Mouse (Mus musculus) layer of hippocampus, postnatal 25 days (tissue): ENCODE data around the gene Ecsit. TPM values are rescaled to one million over a fixed set of nuclear protein-coding genes. Genes with fewer than 3 reads are reported as not detected.
"Not testable (repeated sequence)": the region's sequence is repeated elsewhere in the genome, so short reads cannot be mapped to it uniquely, and the experiment has no call there.

Experiments used
- DNase-seq, 2 experiments: peaks; one replicate each; pipeline ENCODE4 v3.0.0; 2022; ENCODE audit warnings: mixed read lengths in 2 of 2, low spot score in 1 of 2; ENCODE audit errors: extremely low spot score in 1 of 2
- total RNA-seq, 2 experiments: library from RNA; stranded (reverse); gene quantifications; 2 replicates each; pipeline ENCODE4 v1.2.3; 2021

Ecsit gene
- total RNA-seq, 2 experiments from 2014 or later, result 45.6 to 45.8 TPM

GRCm38 (mm10) chr9:22092746-22093145, 7.5 kb upstream of the Ecsit start:
- DNase-seq, result no peak

- no peak for DNase-seq
Measured at GRCm38 (mm10) chr9:22089986-22090385, 4.7 kb upstream of the Ecsit start.

GRCm38 (mm10) chr9:22089281-22089680, 4.0 kb upstream of the Ecsit start:
- DNase-seq, result no peak

- no peak for DNase-seq
Measured at GRCm38 (mm10) chr9:22087034-22087618, 1.9 kb upstream of the Ecsit start.

GRCm38 (mm10) chr9:22086012-22086411, 774 bp upstream of the Ecsit start:
- DNase-seq, result no peak

- DNase-seq, result no peak
Measured at GRCm38 (mm10) chr9:22084667-22085021, 594 bp downstream of the Ecsit start.

DNA sequence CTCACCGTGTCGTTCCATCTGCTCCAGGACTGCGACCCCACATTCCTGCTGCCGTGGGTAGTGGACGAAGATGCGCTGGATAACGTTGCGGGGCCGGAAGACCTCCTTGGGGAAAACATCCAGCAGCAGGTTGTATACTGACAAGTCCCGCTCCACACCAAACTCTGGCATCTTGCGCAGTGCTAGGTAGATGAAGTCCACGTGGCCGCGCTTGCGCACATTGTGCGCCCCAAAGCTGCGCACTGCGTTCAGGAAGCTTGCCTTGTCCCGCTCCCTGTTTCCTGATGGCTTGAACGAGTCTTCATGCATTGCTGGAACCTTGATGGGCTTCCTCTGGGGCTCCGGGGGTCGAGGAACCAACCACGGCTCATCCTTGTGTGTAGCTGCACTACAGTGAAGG, 9.0 kb downstream of the Ecsit start:
- DNase-seq, result no peak

GRCm38 (mm10) chr9:22075778-22076177, 9.5 kb downstream of the Ecsit start:
- not testable (repeated sequence) for DNase-seq

- DNase-seq, result no peak
Measured at GRCm38 (mm10) chr9:22072276-22072675, 13.0 kb downstream of the Ecsit start.

DNA sequence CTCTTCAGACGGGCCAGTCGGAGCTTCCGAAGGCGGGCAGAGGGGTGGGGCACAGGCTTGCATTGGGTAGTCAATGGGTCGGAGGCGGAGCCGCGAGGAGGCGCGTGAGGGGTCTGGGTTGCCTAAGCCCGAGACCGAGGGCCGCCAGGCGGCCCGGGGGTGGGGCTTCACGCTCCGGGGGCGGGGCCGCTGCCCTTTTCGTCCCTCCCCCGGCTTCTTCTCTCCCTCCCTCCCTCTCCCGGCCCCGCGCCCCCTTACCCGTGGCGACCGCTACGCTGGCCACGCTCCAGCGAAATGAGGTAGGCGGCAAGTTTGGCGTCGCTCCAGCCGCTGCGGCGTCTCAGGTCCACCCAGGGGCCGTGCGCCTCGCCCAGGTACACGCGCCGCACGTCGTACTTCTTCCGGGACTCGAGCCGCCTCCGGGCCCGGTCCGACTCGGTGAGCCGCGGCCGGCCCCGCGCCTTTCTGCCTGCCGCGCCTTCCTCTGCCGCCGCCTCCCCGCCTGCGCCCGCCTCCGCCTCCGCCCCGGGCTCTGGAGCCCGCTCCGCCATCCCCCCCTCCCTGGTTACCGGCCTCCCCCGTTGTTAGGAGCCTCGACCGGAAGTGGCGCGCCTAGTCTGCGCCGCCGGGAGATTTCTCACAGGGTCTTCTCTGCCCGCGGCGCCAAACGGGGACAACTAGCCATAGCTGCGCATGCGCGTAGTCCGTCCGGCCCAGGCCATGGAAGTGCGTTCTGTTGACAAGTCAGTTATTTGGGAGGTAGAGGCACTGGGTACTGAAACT, 14.3 kb downstream of the Ecsit start, which contains the start of the genes Gm49318 and Zfp653:
TSS of gene Gm49318 (minus strand) at position 469 of the 783 bp plus-strand sequence.
TSS of gene Zfp653 (minus strand) at position 586 of the 783 bp plus-strand sequence.
- DNase-seq, result peak; percentile 96

DNA sequence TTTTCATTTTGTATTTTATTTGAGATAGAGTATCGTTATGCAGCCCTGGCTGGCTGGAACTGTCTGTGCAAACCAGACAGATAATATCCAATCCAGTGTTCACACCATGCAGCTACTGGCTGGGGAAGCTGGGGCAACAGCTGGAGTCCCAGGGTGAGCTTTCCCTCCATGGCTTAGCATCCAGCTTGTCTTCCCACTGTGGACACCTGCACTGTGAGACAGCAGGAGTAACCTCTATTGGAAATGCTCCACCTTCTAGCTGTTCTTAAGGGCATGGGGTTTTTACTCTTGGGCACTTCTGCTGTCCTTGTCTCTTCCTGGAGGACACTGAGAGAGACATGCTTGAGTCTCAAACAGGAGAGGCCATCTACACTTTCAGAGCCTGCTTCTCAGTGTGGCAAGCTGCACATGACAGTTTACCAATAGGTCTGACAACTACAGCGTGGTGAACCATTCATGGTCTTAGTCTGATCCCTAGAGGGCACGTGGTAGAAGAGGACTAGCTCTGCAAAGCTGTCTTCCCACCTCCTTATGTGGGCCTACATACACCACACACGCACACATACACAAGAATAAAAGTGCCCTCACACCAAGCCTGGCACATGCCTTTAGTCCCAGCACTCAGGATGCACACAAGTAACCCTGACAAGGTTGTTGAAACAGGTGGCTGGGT, 15.2 kb downstream of the Ecsit start:
- no peak for DNase-seq

DNA sequence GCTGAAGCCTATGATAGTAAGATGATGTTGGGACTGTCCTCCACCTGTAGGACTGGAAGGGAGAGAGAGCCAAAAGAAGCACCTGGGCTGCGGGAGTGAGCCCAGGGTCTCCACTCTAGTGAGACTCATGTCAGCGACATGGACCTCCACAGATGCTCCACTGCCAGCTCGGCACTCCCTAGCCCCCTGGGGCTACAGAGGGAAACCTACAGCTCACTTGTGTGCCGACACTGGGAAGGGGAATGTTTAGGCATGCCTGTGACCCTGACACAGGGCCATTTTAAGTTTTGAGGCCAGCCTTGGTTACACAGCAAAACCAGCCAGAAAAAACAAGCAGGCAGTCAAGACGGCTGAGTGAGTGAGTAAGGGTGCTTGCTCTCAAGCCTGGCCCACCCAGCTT, 18.0 kb downstream of the Ecsit start:
- no peak for DNase-seq

DNA sequence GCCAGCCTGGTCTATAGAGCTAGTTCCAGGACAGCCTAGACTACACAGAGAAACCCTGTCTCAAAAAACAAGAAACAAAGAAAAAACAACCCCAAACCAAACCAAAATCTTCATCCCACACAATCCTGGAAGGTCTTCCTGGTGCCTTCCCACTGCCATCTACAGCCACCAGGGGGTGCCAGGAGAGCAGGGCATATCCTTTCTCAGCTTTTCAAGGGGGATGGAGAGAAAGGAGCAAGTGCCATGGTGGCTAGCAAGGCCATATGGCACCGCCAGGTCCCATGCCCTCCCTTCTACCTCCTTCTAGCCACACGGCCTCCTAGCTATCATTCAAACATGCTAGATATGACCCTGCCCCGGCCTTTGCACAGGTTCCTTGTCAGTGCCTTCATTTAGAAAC, 18.8 kb downstream of the Ecsit start:
- DNase-seq, result peak; percentile 39 to 67

DNA sequence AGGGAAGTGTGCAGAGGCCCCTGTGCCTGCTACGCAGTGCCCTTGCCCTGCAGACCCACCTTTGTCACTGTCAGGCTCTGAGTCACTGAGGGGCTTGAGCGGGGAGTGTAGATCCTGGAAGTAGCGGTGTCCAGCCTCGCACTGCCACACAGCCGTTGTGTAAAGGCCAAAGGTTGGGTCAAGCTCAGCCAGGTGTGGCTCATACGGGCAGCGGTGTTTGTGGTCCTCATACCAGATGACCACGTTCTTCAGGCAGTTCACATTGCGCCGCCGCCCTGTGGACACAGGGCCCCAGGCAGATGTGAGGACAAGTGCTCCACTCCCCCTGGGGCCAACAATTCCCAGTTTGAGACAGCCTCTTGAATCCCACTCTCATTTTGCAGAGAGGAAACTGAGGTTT, 19.6 kb downstream of the Ecsit start:
- no peak for DNase-seq

DNA sequence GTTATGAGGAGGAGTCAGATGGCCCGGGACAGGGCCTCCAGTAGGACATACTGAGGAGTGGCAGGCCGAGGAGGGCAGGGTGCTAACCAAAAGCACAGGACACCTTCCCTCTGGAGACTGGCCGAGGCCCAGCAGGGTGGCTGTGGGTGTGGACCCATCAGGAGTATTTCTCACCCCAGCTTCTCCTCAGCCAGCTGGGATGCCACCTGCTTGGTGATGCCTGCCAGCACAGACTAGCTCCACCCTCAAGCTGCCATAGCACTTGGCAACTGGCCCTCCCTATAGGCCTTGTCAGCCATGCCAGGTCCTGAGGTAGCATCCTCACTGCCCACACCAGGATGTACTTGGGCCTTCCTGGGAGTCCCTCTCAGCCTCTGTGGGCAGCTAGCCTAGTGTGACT, 20.9 kb downstream of the Ecsit start:
- peak; percentile 39 to 54 for DNase-seq

GRCm38 (mm10) chr9:22061339-22061738, 23.9 kb downstream of the Ecsit start:
- peak in 1 of 2 experiments; percentile 31 for DNase-seq

- peak in 1 of 2 experiments; percentile 32 for DNase-seq
Measured at GRCm38 (mm10) chr9:22058011-22058424, 27.2 kb downstream of the Ecsit start.

- no peak for DNase-seq
Measured at GRCm38 (mm10) chr9:22057031-22057517, 28.2 kb downstream of the Ecsit start.

GRCm38 (mm10) chr9:22056303-22056910, 28.8 kb downstream of the Ecsit start:
- no peak for DNase-seq

DNA sequence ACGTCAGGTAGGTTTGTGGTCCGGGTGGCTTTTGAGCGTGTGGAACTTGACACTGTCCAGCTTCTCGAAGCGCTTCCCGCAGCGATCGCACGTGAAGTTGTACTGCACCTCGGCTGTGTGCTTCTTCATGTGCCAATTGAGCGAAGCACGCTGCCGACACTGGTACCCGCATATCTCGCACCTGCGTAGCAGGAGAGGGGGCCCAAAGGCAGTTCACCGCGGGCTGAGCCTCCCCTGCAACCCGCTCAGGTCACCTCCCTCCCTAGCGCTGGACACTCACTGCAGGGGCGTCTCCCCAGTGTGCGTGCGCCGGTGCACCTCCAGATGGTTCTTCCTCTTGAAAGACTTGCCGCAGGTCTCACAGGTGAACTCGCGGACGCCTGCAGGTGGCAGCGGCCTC, 29.5 kb downstream of the Ecsit start:
- no peak for DNase-seq
